7 mouse cellular contexts compared by ENCODE assay signal in genomic region chr19:47178001-47178400, GRCm38 (mm10). TPM values are rescaled to one million over a fixed set of nuclear protein-coding genes. Genes with fewer than 3 reads are reported as not detected.
DNase-seq lines count a peak whose midpoint lies in the region; ATAC-seq and TF ChIP-seq lines count a peak whose summit lies in the region.

No protein-coding gene starts in this region.

- H3K27me3 ChIP-seq in testis, adult 2 months (ENCODE audit: control insufficient read depth, insufficient read depth, low read length): no peaks in the 10 kb centered on the region
- H3K27me3 ChIP-seq in limb, embryonic 11.5 days (ENCODE audit: control insufficient read depth, insufficient read depth, low read length): peaks cover 20% of the 10 kb centered on the region
- H3K27me3 ChIP-seq in midbrain, embryonic 16.5 days (ENCODE audit: control insufficient read depth, insufficient read depth, low read depth, low read length): 0 out of 2 replicates have a peak, but pooled peaks cover 4% of the 10 kb centered on the region

- peak; percentile 33; the same call in 1 of the 2 replicates for ATAC-seq in granulocyte monocyte progenitor cell, adult 5-6 weeks (replicated peaks; ENCODE audit: poor library complexity, severe bottlenecking)
- no peak for ATAC-seq in limb, embryonic 11.5 days (ENCODE audit: insufficient number of reproducible peaks, low FRiP score, low TSS enrichment, low read depth)
- ATAC-seq in midbrain, embryonic 16.5 days: peak; percentile 15

- TF ChIP-seq POLR2A in testis, adult 2 months (IDR thresholded peaks at IDR 0.05; ENCODE audit: control insufficient read depth, low read depth, low read length): no peak

- 21% methylated on average over 10 of the region's 10 CpGs for WGBS in limb, embryonic 11.5 days
- WGBS in midbrain, embryonic 16.5 days: 26% methylated on average over 10 of the region's 10 CpGs

- H3K4me3 ChIP-seq in testis, adult 2 months (ENCODE audit: control insufficient read depth, low read depth, low read length): peak overlapping the region; percentile 72
- H3K4me3 ChIP-seq in limb, embryonic 11.5 days (ENCODE audit: low read depth, low read length): peak overlapping the region; percentile 63; the same call in 1 of the 2 replicates
- peak overlapping the region; percentile 84 for H3K4me3 ChIP-seq in midbrain, embryonic 16.5 days (ENCODE audit: low read depth, low read length)

- no peak for TF ChIP-seq CTCF in testis, adult 2 months (IDR thresholded peaks at IDR 0.05; ENCODE audit: control insufficient read depth, insufficient read depth, insufficient replicate concordance, low read depth, low read length)

- no peaks in the 10 kb centered on the region for H3K36me3 ChIP-seq in testis, adult 2 months (ENCODE audit: control insufficient read depth, insufficient read depth, low read length)
- no peaks in the 10 kb centered on the region for H3K36me3 ChIP-seq in limb, embryonic 11.5 days (ENCODE audit: control insufficient read depth, insufficient read depth, low read length)
- no peaks in the 10 kb centered on the region for H3K36me3 ChIP-seq in midbrain, embryonic 16.5 days (ENCODE audit: control insufficient read depth, insufficient read depth, low read length)

- H3K9me3 ChIP-seq in limb, embryonic 11.5 days (ENCODE audit: control insufficient read depth, low read length): no peaks in the 10 kb centered on the region
- peaks cover 4% of the 10 kb centered on the region; the same call in 1 of the 2 replicates for H3K9me3 ChIP-seq in midbrain, embryonic 16.5 days (replicated peaks; ENCODE audit: control insufficient read depth, low read length, poor library complexity, severe bottlenecking)

- no peak overlapping the region for H3K27ac ChIP-seq in testis, adult 2 months (ENCODE audit: control insufficient read depth, insufficient read depth, low read depth, low read length)
- H3K27ac ChIP-seq in limb, embryonic 11.5 days (replicated peaks; ENCODE audit: low read depth, low read length): no peak overlapping the region
- no peak overlapping the region for H3K27ac ChIP-seq in midbrain, embryonic 16.5 days (ENCODE audit: low read length)

- peak overlapping the region; percentile 100; the same call in 1 of the 2 replicates for H3K4me2 ChIP-seq in limb, embryonic 11.5 days (ENCODE audit: low read depth, severe bottlenecking)
- peak overlapping the region; percentile 85 for H3K4me2 ChIP-seq in midbrain, embryonic 16.5 days (ENCODE audit: low read length)

- no peak for DNase-seq in testis, postnatal 14 days (ENCODE audit: low spot score)
- peak; percentile 74 to 80 for DNase-seq in cerebellum, postnatal 10 days
- DNase-seq in limb, embryonic 11.5 days (ENCODE audit: low spot score): peak; percentile 56
- no peak for DNase-seq in spleen, postnatal 36 days (ENCODE audit: low spot score in 2 of 2)

- no peak overlapping the region for H3K9ac ChIP-seq in limb, embryonic 11.5 days (ENCODE audit: low read length)
- no peak overlapping the region for H3K9ac ChIP-seq in midbrain, embryonic 16.5 days (ENCODE audit: low read depth, low read length)

- H3K4me1 ChIP-seq in testis, adult 2 months (ENCODE audit: control insufficient read depth, insufficient read depth, low read length): peaks cover 9% of the 10 kb centered on the region
- H3K4me1 ChIP-seq in limb, embryonic 11.5 days (ENCODE audit: control insufficient read depth, insufficient read depth, low read length): peaks cover 8% of the 10 kb centered on the region; the same call in 1 of the 2 replicates
- H3K4me1 ChIP-seq in midbrain, embryonic 16.5 days (ENCODE audit: control insufficient read depth, insufficient read depth, low read length): peaks cover 11% of the 10 kb centered on the region

RNA-seq across cellular contexts. Expression of gene Neurl1a, which starts 0.6 kb away (rescaled TPM):
- polyA plus RNA-seq in testis, adult 2 months (2012; rRNA removed): 37.0 and 42.7 TPM in 2 replicates
- total RNA-seq in granulocyte monocyte progenitor cell, adult 5-6 weeks (2014; fragmentation: Nextera tagmentation): not detected in 2 replicates
- 0.04 TPM in 1 of 2 replicates, not detected in the other for total RNA-seq in granulocyte monocyte progenitor cell, adult 5-6 weeks (2017)
- polyA plus RNA-seq in limb, embryonic 11.5 days (2014; fragmentation: Nextera tagmentation; extraction: Ambion mirVana): 5.0 and 6.1 TPM in 2 replicates
- 15.3 and 15.4 TPM in 2 replicates for polyA plus RNA-seq in midbrain, embryonic 16.5 days (2015; fragmentation: Nextera tagmentation; extraction: Ambion mirVana)

RNA-seq across cellular contexts. Expression of gene Calhm3, which starts 20.4 kb away (rescaled TPM):
- polyA plus RNA-seq in testis, adult 2 months (2012; rRNA removed): 0.30 TPM in 1 of 2 replicates, not detected in the other
- total RNA-seq in granulocyte monocyte progenitor cell, adult 5-6 weeks (2014; fragmentation: Nextera tagmentation): not detected in 2 replicates
- total RNA-seq in granulocyte monocyte progenitor cell, adult 5-6 weeks (2017): not detected in 2 replicates
- not detected in 2 replicates for polyA plus RNA-seq in limb, embryonic 11.5 days (2014; fragmentation: Nextera tagmentation; extraction: Ambion mirVana)
- polyA plus RNA-seq in midbrain, embryonic 16.5 days (2015; fragmentation: Nextera tagmentation; extraction: Ambion mirVana): not detected in 2 replicates

RNA-seq across cellular contexts. Expression of gene Calhm1, which starts 33.9 kb away (rescaled TPM):
- not detected in 2 replicates for polyA plus RNA-seq in testis, adult 2 months (2012; rRNA removed)
- not detected in 2 replicates for total RNA-seq in granulocyte monocyte progenitor cell, adult 5-6 weeks (2014; fragmentation: Nextera tagmentation)
- total RNA-seq in granulocyte monocyte progenitor cell, adult 5-6 weeks (2017): not detected in 2 replicates
- not detected in 2 replicates for polyA plus RNA-seq in limb, embryonic 11.5 days (2014; fragmentation: Nextera tagmentation; extraction: Ambion mirVana)
- not detected in 2 replicates for polyA plus RNA-seq in midbrain, embryonic 16.5 days (2015; fragmentation: Nextera tagmentation; extraction: Ambion mirVana)

RNA-seq across cellular contexts. Expression of gene Calhm2, which starts 39.9 kb away (rescaled TPM):
- 2.7 and 4.1 TPM in 2 replicates for polyA plus RNA-seq in testis, adult 2 months (2012; rRNA removed)
- total RNA-seq in granulocyte monocyte progenitor cell, adult 5-6 weeks (2014; fragmentation: Nextera tagmentation): 6.6 and 18.6 TPM in 2 replicates
- 6.0 and 10.2 TPM in 2 replicates for total RNA-seq in granulocyte monocyte progenitor cell, adult 5-6 weeks (2017)
- 1.1 and 1.6 TPM in 2 replicates for polyA plus RNA-seq in limb, embryonic 11.5 days (2014; fragmentation: Nextera tagmentation; extraction: Ambion mirVana)
- 0.89 and 1.1 TPM in 2 replicates for polyA plus RNA-seq in midbrain, embryonic 16.5 days (2015; fragmentation: Nextera tagmentation; extraction: Ambion mirVana)

Comparison
In these comparisons a context has a peak if more than half of its experiments do, and no peak if none do; other contexts are left out.
1. DNase-seq: peak in cerebellum, postnatal 10 days (2 of 2) and limb, embryonic 11.5 days (single experiment); none in testis, postnatal 14 days (single experiment) and spleen, postnatal 36 days (0 of 2).
2. Peak in every context shown above with its lines, with median percentiles within 50 percentile points of each other: H3K4me3 ChIP-seq.